Mouse (Mus musculus) forebrain, embryonic 12.5 days (tissue): ENCODE measurements around the gene Csnk2a1. TPM values are rescaled to one million over a fixed set of nuclear protein-coding genes. Genes with fewer than 3 reads are reported as not detected.
"Not testable (repeated sequence)": the region's sequence is repeated elsewhere in the genome, so short reads cannot be mapped to it uniquely, and the experiment has no call there.

ENCODE experiments used
- ATAC-seq: fragments of 200-750 bp; cut with Nextera tagmentation; 2 replicates; pipeline ENCODE4 v1.8.0; 2017; ENCODE audit warnings: moderate TSS enrichment; ENCODE audit not compliant: low FRiP score
- H3K27ac ChIP-seq: fragments of 300-500 bp; sonication (generic); 2 replicates; pipeline ENCODE4 v1.5.1; 2016; ENCODE audit warnings: mild to moderate bottlenecking
- H3K27me3 ChIP-seq: fragments of 300-500 bp; sonication (generic); 2 replicates; pipeline ENCODE4 v1.6.1; 2016; ENCODE audit warnings: mild to moderate bottlenecking
- H3K36me3 ChIP-seq: fragments of 300-500 bp; sonication (generic); replicated peaks from 2 replicates; pipeline ENCODE4 v1.6.1; 2016; ENCODE audit warnings: mild to moderate bottlenecking
- H3K4me1 ChIP-seq: fragments of 300-500 bp; sonication (generic); 2 replicates; pipeline ENCODE4 v1.6.1; 2016
- H3K4me2 ChIP-seq: fragments of 300-500 bp; sonication (generic); 2 replicates; pipeline ENCODE4 v1.6.1; 2016; ENCODE audit warnings: mild to moderate bottlenecking, moderate library complexity
- H3K4me3 ChIP-seq: fragments of 300-500 bp; sonication (generic); replicated peaks from 2 replicates; pipeline ENCODE4 v1.5.1; 2016; ENCODE audit warnings: mild to moderate bottlenecking
- H3K9ac ChIP-seq: fragments of 300-500 bp; sonication (generic); 2 replicates; pipeline ENCODE4 v1.6.1; 2016; ENCODE audit warnings: mild to moderate bottlenecking
- H3K9me3 ChIP-seq: fragments of 300-500 bp; sonication (generic); 2 replicates; pipeline ENCODE4 v1.6.1; 2016
- WGBS: fragments of 180-500 bp; shearing (Covaris S2); methylation state at CpG from one replicate; pipeline ENCODE4 v1.1.7; 2016; 5-methylcytosine and 5-hydroxymethylcytosine counted together
- polyA plus RNA-seq: library from polyadenylated mRNA; unstranded; fragments of >200 nt; fragmentation: Nextera tagmentation; extraction: Ambion mirVana; gene quantifications from 2 replicates; pipeline ENCODE4 v1.2.1, GENCODE M21; 2016

Csnk2a1 gene
- polyA plus RNA-seq, 1 experiment from 2014 or later = 104 TPM

DNA sequence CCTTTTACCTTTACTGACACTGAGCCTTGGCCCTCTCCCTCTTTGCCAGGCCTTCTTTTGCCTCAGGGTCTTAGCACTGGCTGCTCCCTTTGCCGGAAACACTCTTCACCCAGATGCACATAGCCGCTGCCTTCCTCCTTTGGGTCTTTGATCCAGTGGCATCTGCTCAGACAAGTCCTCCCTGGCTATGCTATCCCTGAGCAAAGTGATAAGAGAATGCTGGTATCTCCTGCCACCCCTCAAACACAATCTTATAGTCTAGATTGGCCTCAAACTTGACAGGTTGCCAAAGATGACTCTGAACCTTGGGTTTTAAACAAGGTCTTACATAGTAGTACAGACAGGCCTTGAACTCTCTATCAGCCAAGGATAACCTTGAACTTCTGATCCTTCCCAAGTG is 32.1 kb upstream of the Csnk2a1 start:
- no peaks in the 10 kb centered on the region for H3K9me3 ChIP-seq
- H3K4me2 ChIP-seq = no peak overlapping the region
- no peak overlapping the region for H3K9ac ChIP-seq
- 90% methylated on average over 2 of the region's 2 CpGs for WGBS
- no peaks in the 10 kb centered on the region for H3K36me3 ChIP-seq
- H3K27me3 ChIP-seq = no peaks in the 10 kb centered on the region
- no peak overlapping the region for H3K27ac ChIP-seq
- H3K4me1 ChIP-seq = 0 out of 2 replicates have a peak, but pooled peaks cover 3% of the 10 kb centered on the region
- no peak overlapping the region for H3K4me3 ChIP-seq
- no peak for ATAC-seq

DNA sequence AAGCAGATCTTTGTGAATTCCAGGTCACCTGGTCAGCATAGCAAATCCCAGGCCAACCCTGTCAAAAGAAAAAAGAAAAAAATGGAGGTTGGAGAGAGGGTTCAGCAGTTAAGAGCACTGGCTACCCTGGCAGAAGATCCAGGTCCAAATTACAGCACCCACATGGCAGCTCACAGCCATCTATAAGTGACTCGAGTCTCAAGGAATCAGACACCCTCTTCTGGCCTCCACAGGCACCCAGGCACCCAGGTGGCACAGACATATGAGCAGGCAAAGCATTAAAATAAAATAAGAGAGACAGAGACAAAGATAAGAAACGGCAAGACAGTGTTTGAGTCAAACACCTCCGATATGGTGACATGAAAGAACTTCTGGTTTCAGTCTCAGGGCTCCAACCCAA is 29.7 kb upstream of the Csnk2a1 start:
- no peak overlapping the region for H3K9ac ChIP-seq
- H3K27ac ChIP-seq = 0 out of 2 replicates have a peak overlapping the region, but pooled peaks have one; percentile 2
- peak; percentile 30; the same call in 1 of the 2 replicates for ATAC-seq
- H3K4me3 ChIP-seq = no peak overlapping the region
- 45% methylated on average over 3 of the region's 3 CpGs for WGBS
- no peaks in the 10 kb centered on the region for H3K9me3 ChIP-seq
- 0 out of 2 replicates have a peak, but pooled peaks cover 3% of the 10 kb centered on the region for H3K4me1 ChIP-seq
- no peaks in the 10 kb centered on the region for H3K27me3 ChIP-seq
- H3K36me3 ChIP-seq = no peaks in the 10 kb centered on the region
- H3K4me2 ChIP-seq = no peak overlapping the region

DNA sequence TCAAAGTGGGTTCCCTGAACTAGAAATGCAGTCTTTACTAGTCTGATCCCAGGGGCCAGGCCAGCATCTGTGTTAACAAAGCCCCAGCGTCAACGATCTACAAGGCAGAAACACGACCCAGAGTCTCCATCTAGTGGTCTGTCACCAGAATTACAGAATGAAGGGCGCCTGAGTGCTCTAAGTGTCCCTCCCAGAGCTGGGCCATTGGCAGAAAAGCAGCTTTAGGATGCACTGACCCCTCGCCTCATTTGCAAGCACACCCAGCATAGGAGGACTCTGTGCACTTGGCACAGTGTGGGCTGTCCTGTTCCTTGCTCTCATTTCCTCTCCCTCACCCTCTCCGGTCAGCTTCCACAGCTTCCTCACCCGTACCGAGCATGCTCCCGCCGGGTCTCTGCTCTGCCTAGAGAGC is 29.3 kb upstream of the Csnk2a1 start:
- WGBS = 48% methylated on average over 10 of the region's 10 CpGs
- Histone ChIP-seq H3K36me3 (no peaks in the 10 kb centered on the region), H3K4me3 (no peak overlapping the region), H3K4me1 (0 out of 2 replicates have a peak, but pooled peaks cover 3% of the 10 kb centered on the region), H3K27ac (no peak overlapping the region), H3K27me3 (no peaks in the 10 kb centered on the region), H3K9me3 (no peaks in the 10 kb centered on the region), H3K4me2 (no peak overlapping the region), H3K9ac (no peak overlapping the region)
- ATAC-seq = peak; percentile 88

DNA sequence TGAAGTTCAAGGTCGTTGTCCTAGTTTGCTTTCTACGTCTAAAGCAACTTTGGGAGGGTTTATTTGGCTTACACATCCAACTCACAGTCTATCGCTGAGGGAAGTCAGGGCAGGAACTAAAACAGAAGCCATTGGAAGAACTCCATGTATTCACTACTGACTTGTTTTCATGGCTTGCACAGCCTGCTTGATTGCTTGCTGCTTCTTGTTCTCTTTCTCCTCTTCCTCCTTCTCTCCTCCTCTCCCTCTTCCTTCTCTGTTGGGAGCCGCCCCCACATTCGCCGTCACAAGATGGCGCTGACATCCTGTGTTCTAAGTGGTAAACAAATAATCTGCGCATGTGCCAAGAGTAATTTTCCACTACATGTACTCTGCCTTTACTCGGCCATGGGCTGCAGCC is 20.5 kb upstream of the Csnk2a1 start:
- H3K4me1 ChIP-seq, H3K27ac ChIP-seq, H3K36me3 ChIP-seq, H3K4me2 ChIP-seq, ATAC-seq, H3K9me3 ChIP-seq, H3K4me3 ChIP-seq, H3K27me3 ChIP-seq, H3K9ac ChIP-seq: not testable (repeated sequence)
- WGBS = 91% methylated on average over 8 of the region's 9 CpGs

DNA sequence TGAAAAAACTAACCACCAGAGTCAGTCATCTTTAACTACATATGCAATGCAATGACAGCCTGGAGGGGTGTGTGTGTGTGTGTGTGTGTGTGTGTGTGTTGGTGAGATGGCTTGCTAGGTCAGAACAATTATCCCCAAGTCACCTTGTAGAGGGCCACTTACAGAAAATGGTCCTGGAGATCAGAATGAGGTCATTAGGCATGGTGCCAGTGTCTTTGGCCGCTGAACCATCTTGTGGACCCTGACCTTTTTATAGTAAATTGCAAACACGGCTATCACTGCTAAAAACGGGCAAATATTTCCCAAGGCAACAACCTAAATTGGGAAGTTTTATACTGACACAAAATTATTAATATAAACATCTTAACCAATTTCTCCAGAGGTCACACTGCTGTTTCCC is 14.8 kb upstream of the Csnk2a1 start:
- Histone ChIP-seq H3K9me3 (no peaks in the 10 kb centered on the region), H3K36me3 (no peaks in the 10 kb centered on the region), H3K4me2 (no peak overlapping the region), H3K27me3 (no peaks in the 10 kb centered on the region; the same call in 1 of the 2 replicates), H3K4me3 (no peak overlapping the region), H3K9ac (no peak overlapping the region), H3K4me1 (no peaks in the 10 kb centered on the region), H3K27ac (no peak overlapping the region)
- 89% methylated on average over 3 of the region's 3 CpGs for WGBS
- ATAC-seq = no peak

DNA sequence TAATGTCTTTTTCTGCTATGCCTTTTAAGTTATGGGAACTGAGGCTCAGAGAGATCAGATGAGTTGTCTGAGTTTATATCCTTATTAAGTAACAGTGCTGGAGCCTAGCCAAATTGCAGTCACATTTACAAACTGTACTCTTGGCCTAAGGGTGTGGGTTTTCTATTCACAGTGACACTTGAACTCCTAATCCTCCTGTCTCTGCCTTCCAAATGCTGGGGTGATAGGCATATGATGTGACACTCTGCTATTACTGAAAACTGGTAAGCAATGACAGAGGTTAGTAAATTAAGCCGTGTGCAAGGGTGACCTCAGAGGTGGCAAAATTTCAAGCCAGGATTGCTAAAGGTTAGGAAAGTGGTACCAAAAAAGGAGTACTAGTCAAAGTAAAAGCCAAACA is 9.7 kb upstream of the Csnk2a1 start:
- WGBS = 87% methylated on average over 1 of the region's 1 CpGs
- no peak for ATAC-seq
- no peaks in the 10 kb centered on the region for H3K4me1 ChIP-seq
- no peaks in the 10 kb centered on the region; the same call in 1 of the 2 replicates for H3K27me3 ChIP-seq
- no peaks in the 10 kb centered on the region for H3K9me3 ChIP-seq
- H3K36me3 ChIP-seq = no peaks in the 10 kb centered on the region
- no peak overlapping the region for H3K27ac ChIP-seq
- no peak overlapping the region for H3K4me3 ChIP-seq
- H3K4me2 ChIP-seq = no peak overlapping the region
- H3K9ac ChIP-seq = no peak overlapping the region

DNA sequence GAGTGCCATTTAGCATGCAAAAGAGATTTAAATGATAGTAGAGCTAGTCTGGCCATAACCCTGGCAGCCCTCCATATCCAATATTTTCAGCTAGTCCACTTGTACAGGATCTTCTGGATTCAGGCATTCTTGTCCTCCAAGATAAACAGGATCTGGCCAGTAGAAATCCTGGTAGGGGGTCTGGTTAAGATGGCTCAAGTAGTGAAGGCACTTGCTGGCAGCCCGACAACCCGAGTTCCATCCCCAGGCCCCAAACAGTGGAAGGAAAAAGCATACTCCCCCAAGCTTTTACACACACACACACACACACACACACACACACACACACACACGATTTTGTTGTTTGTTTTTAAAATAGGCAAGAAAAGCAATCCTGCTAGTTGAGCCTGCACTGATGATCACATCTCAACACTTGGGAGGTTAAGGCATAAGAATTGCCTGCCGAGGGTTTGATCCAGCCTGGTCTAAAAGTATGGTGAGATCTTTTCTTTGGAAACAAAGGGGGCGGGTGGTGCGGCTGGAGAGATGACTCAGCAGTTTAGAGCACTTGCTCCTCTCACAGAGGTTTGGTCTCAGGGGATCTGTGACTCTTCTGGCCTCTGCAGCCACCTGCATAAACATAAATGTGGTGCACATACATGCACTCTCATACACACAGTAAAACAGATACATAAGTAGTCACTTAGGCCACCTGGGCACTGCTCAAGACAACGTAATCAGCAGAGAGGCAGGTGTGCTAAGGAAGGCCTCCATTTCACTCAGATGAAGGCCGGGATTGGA is 2.9 kb upstream of the Csnk2a1 start:
- WGBS = 69% methylated on average over 8 of the region's 8 CpGs
- ATAC-seq = no peak
- Histone ChIP-seq H3K4me3 (no peak overlapping the region), H3K4me1 (peaks cover 19% of the 10 kb centered on the region), H3K9ac (no peak overlapping the region), H3K27me3 (no peaks in the 10 kb centered on the region), H3K4me2 (no peak overlapping the region), H3K36me3 (no peaks in the 10 kb centered on the region), H3K9me3 (no peaks in the 10 kb centered on the region), H3K27ac (no peak overlapping the region)

DNA sequence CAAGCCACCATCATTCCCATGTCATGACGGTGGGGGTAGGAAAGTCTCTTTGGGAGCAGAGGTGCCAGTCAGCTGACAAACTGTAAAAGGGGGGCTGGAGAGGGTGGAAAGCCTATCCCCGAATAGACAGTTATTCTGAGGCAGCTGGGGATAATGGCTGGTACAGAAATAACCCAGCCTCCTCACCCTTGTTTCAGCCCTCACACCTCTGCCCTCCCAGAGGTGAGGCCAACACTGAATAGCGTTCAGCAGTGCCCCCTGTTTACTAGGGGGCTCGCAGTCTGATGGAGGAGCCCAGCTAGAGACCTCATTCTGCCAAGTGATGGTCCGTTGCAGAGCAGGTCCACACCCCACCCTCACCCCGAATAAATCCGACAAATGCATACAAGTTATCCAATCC is 1.1 kb upstream of the Csnk2a1 start:
- H3K4me3 ChIP-seq = no peak overlapping the region
- H3K9ac ChIP-seq = peak overlapping the region; percentile 97; the same call in 1 of the 2 replicates
- ATAC-seq = no peak

DNA sequence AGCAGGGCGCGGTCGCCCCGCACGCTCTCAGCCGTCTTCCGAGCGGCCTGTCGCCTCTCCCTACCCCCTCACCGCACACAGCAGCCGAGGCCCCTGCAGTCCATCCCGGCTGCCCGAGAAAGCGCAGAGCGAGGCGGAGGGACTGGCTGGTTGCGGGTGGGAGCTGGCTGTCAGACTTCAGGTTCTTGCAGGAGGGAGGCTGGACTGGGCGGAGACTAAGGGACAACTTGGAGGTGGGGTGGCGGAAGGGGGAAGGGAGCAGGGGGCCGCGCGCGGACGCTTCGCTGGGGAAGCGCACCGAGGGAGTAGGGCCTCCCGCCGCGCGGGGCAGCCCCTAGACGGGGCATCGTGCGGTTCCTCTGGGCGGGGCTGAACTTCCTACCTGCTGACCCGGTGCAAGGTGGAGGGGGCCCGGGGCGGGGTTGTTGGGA is 427 bp downstream of the Csnk2a1 start:
- Histone ChIP-seq H3K9ac (peak overlapping the region; percentile 97), H3K27ac (peak overlapping the region; percentile 99), H3K4me2 (peak overlapping the region; percentile 71), H3K4me3 (peak overlapping the region; percentile 95), H3K9me3 (no peaks in the 10 kb centered on the region), H3K27me3 (no peaks in the 10 kb centered on the region), H3K4me1 (peaks cover 20% of the 10 kb centered on the region), H3K36me3 (0 out of 2 replicates have a peak, but pooled peaks cover 4% of the 10 kb centered on the region)
- 1% methylated on average over 36 of the region's 38 CpGs for WGBS
- peak; percentile 85 for ATAC-seq

More for the DNA sequence above, 1.1 kb upstream of the Csnk2a1 start:
- Histone ChIP-seq H3K4me1 (peaks cover 20% of the 10 kb centered on the region), H3K9me3 (no peaks in the 10 kb centered on the region), H3K4me2 (peak overlapping the region; percentile 46), H3K27ac (no peak overlapping the region), H3K27me3 (no peaks in the 10 kb centered on the region), H3K36me3 (no peaks in the 10 kb centered on the region)
- WGBS = 81% methylated on average over 7 of the region's 7 CpGs

DNA sequence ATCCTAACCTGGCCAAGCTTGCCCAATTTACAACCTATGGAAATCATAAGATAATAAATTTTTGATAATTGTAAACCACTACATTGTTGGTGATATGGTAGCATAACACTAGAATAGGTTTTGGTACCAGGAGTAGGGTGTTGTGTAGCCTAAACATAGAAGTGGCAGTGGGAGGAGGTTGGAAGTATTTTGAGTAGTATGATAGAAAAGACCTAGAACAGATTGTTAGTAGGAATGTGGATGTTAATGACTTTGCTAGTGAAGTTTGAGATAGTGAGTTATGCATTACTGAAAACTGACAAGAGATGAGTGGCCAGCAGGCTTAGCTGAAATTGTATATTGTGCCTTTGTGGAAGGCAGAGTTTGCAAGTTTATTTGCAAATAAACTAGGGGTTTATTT is 3.4 kb downstream of the Csnk2a1 start:
- Histone ChIP-seq H3K4me3 (no peak overlapping the region), H3K4me1 (peaks cover 20% of the 10 kb centered on the region), H3K9me3 (no peaks in the 10 kb centered on the region), H3K9ac (no peak overlapping the region), H3K27me3 (no peaks in the 10 kb centered on the region), H3K27ac (no peak overlapping the region), H3K36me3 (0 out of 2 replicates have a peak, but pooled peaks cover 4% of the 10 kb centered on the region), H3K4me2 (no peak overlapping the region)
- ATAC-seq = no peak

DNA sequence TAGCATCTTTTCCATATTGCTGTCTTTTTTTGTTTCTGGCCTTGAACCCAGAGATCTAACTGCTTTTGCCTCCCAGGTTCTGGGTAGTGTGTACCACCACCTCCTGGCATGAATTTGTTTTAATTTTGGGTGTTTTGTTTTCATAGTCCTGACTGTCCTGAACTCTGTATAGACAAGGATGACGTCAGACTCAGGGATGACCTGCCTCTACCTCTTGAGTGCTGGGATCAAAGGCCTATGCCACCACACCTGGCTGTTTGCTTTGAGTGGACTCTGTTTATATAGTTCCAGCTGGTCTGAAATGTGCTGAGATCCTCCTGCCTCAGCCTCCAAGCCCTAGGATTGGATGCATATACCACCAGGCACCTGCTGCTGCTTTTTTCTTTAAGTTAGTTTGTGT is 11.3 kb downstream of the Csnk2a1 start:
- Histone ChIP-seq H3K9me3 (no peaks in the 10 kb centered on the region), H3K27me3 (no peaks in the 10 kb centered on the region), H3K27ac (no peak overlapping the region), H3K36me3 (peaks cover 25% of the 10 kb centered on the region), H3K4me2 (no peak overlapping the region), H3K4me3 (no peak overlapping the region), H3K4me1 (no peaks in the 10 kb centered on the region), H3K9ac (no peak overlapping the region)
- no peak for ATAC-seq
- 93% methylated on average over 1 of the region's 1 CpGs for WGBS

DNA sequence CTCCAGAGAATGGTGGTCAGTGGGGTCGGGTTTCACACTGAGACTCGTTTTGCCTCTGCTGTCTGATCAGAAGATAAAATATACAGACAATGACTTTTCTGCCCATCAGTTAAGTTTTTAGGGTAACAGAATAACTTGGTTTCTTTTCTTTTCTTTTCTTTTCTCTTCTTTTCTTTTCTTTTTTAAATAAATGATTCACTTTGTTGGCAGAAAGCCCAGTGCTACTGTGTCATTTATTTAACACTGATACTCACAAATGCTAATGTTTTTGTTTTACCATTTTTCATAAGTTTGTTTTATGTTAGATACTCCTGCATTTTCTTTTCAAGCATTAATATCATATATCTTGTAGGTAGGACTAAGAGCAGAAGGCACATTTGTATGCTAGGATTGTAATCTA is 13.9 kb downstream of the Csnk2a1 start:
- no peak overlapping the region for H3K4me2 ChIP-seq
- no peak overlapping the region for H3K4me3 ChIP-seq
- H3K27me3 ChIP-seq = no peaks in the 10 kb centered on the region
- no peaks in the 10 kb centered on the region for H3K4me1 ChIP-seq
- no peaks in the 10 kb centered on the region for H3K9me3 ChIP-seq
- no peak overlapping the region for H3K9ac ChIP-seq
- H3K27ac ChIP-seq = no peak overlapping the region
- H3K36me3 ChIP-seq = peaks cover 28% of the 10 kb centered on the region
- no peak for ATAC-seq
- 66% methylated on average over 2 of the region's 2 CpGs for WGBS

DNA sequence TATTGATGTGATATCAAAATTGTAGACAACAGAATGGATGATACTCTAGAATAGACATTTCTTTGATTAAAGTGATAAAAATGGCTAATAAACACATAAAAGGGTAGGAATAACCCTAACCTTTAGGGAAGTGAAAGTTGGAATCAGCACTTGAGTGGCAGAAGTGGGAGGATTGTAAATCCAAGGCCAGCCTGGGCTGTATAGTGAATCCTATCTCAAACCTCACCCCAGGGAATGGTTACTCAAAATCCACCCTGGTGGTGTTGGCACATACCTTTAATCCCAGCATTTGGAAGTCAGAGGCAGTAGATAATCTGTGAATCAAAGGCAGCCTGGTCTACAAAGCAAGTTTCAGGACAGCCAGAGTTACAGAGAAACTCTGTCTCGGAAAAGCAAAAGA is 20.6 kb downstream of the Csnk2a1 start:
- 91% methylated on average over 1 of the region's 1 CpGs for WGBS
- Histone ChIP-seq H3K9me3 (no peaks in the 10 kb centered on the region), H3K4me1 (no peaks in the 10 kb centered on the region), H3K4me2 (no peak overlapping the region), H3K27ac (no peak overlapping the region), H3K9ac (no peak overlapping the region), H3K4me3 (no peak overlapping the region), H3K36me3 (peaks cover 20% of the 10 kb centered on the region), H3K27me3 (no peaks in the 10 kb centered on the region)
- no peak for ATAC-seq
